Mouse (Mus musculus): ENCODE results near the gene Qrsl1. TPM values are rescaled to one million over a fixed set of nuclear protein-coding genes. Genes with fewer than 3 reads are reported as not detected.

Qrsl1 gene
- total RNA-seq, 4 experiments from 2014 or later = 13.0 to 15.1 (median 14.0) TPM

DNA sequence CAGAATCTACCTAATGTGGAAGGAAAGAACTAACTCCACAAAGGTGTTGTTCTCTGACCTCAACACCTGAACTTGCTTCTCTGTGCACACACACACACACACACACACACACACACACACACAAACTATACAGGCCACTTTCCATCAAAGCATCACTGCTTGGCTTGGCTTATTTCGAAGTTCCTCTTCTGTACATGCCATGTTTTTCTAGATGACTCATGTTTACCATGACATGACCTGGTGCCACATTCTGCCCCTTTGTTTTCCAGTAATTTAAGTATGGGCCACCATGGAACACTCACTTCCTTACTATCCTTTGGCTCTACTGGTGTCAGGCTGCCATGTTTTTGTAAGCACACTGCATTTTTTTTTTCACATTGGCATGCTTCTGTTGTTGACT lies 30.1 kb downstream of the Qrsl1 start:
- DNase-seq (ENCODE audit: low spot score in 2 of 2) = no peak

DNA sequence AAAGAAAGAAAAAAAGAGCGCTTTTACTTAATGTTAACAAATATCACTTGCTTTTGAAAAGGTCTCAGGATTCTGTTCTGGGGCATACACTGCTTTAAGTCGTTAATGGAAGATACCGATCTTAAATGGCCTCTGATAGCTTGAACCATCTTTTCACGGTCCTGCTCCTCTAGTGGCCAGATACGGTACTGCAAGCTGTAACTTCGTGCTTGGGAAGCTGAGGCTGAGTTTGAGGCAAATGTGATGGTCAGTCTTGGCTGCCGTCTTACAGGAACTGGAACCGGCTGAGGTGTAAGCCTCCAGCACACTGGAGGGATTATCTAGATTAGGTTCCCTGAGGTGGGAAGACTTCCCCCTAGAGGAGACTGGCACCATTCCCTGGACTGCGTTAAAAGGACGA lies 30.8 kb downstream of the Qrsl1 start:
- DNase-seq (ENCODE audit: low spot score in 2 of 2) = no peak

DNA sequence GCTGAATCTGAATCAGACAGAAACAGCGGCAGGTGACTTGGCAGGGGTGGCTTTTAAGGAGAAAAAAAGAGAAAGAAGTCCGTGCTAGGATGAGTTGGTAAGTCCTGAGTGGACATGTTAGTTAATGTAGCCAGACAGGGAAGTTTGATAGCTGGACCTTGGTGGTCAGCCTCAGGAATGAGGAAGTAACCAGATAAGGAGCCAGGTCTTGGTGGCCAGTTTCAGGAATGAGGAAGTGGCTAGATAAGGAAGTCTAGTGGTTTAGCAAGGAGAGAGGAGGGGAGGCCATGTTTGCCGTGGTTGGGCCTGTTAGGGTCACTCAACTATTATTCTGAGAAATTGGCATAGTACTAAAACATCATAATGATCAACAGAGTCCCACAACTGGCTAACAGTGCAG lies 45.2 kb downstream of the Qrsl1 start:
- DNase-seq (ENCODE audit: low spot score in 2 of 2) = no peak

GRCm38 (mm10) chr10:43855916-43856315 lies 45.6 kb downstream of the Qrsl1 start:
- no peak for DNase-seq (ENCODE audit: low spot score in 2 of 2)

DNA sequence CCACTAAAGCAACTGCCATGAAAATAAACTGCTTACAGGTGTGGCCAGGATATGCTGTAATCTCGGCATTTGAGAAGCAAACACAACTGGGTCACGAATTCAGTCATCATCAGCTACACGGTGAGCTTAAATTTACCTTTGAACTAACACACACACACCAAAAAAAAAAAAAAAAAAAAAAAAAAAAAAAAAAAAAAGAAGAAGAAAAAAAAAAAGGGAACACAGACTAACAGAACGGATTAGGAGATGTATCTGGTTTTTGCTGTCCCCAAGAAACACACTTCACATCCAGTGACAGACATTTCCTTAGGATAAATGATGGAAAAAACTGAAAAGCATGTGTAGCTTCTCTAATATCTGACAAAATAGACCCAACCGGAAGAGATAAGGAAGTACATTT lies 49.6 kb downstream of the Qrsl1 start:
- DNase-seq (ENCODE audit: low spot score in 2 of 2) = no peak

- DNase-seq (ENCODE audit: low spot score in 2 of 2) = no peak
Observed at GRCm38 (mm10) chr10:43849478-43849877, 52.1 kb downstream of the Qrsl1 start.

GRCm38 (mm10) chr10:43846141-43846622 lies 55.4 kb downstream of the Qrsl1 start:
- DNase-seq (ENCODE audit: low spot score in 2 of 2) = no peak

DNA sequence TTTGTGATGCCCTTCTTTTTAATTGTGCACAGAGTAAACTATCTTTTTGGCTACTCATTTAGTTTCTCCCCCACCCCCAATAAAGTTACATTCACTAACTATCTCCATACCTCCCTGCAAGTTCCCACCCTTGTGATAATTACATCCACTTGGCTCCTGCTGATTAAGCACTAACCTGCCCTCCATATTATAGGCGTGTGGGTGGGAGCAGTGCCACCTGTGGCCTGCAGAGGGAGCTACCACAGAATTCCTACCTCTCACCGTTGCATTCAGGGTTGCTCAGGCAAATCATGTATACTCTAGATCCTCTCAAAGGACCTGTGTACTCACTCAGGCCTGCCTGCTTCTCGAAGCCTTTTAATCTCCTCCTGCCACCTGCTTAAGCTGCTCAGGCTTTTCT lies 56.1 kb downstream of the Qrsl1 start:
- DNase-seq (ENCODE audit: low spot score in 2 of 2) = no peak

- no peak for DNase-seq (ENCODE audit: low spot score in 2 of 2)
Observed at GRCm38 (mm10) chr10:43841441-43841840, 60.1 kb downstream of the Qrsl1 start.

DNA sequence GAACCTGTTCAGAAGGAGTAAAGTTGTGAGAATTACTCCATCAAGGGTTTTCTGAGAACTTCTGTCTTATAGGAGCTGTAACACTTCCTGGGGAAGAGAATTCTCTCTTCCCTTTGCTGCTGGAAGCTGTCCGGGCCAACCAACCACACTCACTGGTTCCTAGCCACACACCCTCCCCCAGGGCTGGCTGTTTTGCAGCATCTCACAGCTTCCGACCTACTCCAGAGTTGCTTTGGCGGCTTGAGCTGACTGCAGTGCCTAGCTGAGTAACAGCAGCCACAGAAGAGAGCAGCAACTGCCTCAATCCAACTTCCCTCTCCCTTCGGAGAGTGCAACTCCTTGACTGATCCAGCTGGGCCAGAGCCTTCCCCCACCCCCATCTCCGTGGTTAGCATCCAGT lies 68.7 kb downstream of the Qrsl1 start:
- DNase-seq (ENCODE audit: low spot score in 2 of 2) = no peak

DNA sequence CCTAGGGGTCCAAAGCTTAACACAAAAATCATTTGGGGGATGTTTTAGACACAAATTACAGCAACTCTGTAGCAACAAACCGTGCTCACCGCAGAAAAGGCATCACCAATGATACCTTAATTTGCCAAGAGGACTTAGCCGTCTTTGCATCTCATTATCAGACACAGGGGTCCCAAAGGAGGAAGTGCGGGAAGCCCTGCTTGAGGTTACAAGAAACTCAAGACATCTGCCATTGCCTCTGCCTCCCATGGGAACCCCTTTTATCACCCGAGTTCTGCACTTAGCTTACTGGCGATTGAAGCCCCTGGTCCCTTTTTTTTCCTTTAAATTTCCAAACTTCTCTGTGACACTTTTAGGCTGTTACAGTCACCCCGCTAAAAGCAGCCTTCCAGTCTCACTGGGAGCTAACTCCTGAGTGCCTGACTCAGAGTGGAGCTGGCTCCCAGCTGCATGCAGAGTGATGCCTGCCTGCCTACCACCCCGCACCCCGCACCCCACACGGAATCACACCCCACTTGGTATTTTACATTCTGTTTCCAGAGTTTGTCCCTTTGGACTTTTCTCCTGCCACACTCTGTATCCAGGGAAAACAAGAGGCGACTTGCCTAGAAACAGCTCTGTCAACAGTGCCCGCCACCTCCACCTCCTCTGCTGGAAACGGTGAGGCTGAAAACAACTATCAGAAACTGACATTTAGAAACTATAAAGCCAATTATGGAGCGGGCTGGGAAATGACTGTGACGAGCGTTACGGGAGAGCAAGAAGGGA lies 71.1 kb downstream of the Qrsl1 start:
- no peak for DNase-seq (ENCODE audit: low spot score in 2 of 2)

- no peak for DNase-seq (ENCODE audit: low spot score in 2 of 2)
Observed at GRCm38 (mm10) chr10:43828686-43829015, 72.9 kb downstream of the Qrsl1 start.

- no peak for DNase-seq (ENCODE audit: low spot score in 2 of 2)
Observed at GRCm38 (mm10) chr10:43827958-43828685, 73.4 kb downstream of the Qrsl1 start.

DNA sequence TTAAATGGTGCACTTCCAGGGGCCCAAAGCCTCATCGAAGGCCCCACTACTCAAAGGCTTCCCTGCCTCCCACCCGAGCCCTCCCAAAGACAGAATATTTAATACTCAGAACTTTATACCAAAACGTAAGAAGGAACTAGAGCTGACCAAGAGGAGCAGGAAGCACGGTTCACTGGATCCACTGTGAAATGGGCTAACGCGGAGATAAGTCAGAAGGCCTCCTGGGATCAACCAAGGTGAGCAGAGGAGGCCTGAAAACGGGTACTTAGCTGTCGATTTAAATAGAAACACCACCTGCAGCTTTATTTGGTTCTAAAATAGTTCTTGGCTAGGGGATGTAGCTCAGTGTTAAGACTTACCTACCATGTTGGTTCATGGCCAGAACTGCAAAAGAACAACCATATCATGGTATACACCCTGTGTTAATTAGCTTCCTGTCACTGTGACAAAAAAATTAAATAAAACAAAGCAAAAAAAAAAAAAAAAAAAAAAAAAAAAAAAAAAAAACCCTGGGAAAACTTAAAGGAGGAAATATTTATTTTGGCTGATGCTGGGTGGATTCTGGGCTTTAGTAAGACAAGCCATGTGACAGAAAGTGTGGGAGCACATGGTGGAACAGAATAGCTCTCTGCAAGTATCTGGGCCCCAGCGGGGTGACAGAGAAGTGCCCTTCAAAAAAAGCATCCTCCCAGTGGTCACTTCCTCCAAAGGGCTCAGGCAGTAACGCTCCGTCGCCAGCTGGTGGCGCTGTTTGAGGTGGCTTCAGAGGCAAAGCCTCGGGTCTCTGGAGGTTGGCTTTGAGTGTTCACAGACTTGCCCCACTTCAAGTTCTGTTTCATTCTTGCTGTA lies 74.5 kb downstream of the Qrsl1 start:
- no peak for DNase-seq (ENCODE audit: low spot score in 2 of 2)

DNA sequence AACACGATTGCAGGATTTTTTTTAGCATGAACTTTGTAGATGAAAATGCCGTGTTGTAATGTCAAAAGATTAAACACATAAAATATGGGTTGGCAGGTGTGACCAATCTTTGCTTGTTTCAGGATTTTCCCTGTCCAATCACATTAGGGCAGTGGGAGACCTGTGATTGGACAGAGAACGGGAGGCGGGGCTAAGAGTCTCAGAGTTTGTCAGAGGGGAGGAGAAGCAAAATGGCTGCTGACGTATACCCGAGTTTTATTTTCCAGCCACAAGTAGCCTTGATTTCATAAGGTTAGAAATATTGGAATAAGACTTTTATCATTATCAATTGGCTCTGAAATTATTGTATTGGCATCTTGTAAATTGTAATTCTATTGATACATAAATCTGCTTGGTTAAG lies 75.8 kb downstream of the Qrsl1 start:
- no peak for DNase-seq (ENCODE audit: low spot score in 2 of 2)

DNA sequence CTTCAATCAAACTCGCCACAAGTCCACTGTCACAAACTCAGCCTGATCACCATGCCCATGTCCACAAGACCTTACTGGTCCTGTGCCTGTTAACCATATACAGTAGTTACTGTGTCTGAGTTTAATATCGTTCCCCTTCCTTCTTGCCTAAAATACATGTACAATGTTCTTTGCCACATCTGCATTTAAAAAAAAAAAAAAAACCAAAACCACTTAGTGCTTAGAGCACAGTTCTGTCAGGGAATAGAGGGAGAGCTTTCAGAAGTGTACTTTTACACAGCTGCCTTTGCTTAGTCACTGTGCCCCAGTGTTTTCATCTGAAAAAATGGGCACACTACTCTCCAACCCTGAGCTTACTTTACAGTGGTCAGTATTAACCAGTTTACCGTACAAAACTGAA lies 76.8 kb downstream of the Qrsl1 start:
- no peak for DNase-seq (ENCODE audit: low spot score in 2 of 2)

Other genes with a start within 250 kb of the Qrsl1 start
- gene Rtn4ip1, start 62 bp upstream of the Qrsl1 start, total RNA-seq (2022) = 10 to 100 TPM; 22.4 to 28.6 (median 24.3) TPM
- gene Crybg1, start 247.1 kb upstream of the Qrsl1 start, total RNA-seq (2022) = 1 to 10 TPM in 1 of 4 experiments, under 1 TPM in 3; 0.56 to 1.4 (median 0.90) TPM

Data from gastrocnemius, adult 8-10 months (tissue).